Mouse (Mus musculus): ENCODE measurements at regions not wholly inside any gene's neighbourhood (a gene's known extent, or its start where the extent isn't known, plus 50 kb on each side); places are given as distances from the start of the nearest gene placed in this dataset.

- Histone ChIP-seq H3K4me2 (ENCODE audit: low read depth) (no peak overlapping the region), H3K27me3 (ENCODE audit: insufficient read depth, low read length) (no peaks in the 10 kb centered on the region), H3K36me3 (ENCODE audit: insufficient read depth) (no peaks in the 10 kb centered on the region), H3K9ac (no peak overlapping the region), H3K9me3 (ENCODE audit: low read length) (no peaks in the 10 kb centered on the region), H3K4me3 (ENCODE audit: low read depth, low read length) (no peak overlapping the region), H3K4me1 (ENCODE audit: insufficient read depth) (no peaks in the 10 kb centered on the region), H3K27ac (ENCODE audit: low read depth, low read length) (no peak overlapping the region)
- TF ChIP-seq CTCF (IDR thresholded peaks at IDR 0.05; ENCODE audit: low read depth), result no peak
- WGBS, result 24% methylated on average over 4 of the region's 4 CpGs
- no peak for ATAC-seq
- DNase-seq, result no peak
Measured at GRCm38 (mm10) chr7:83088125-83088524, 221.0 kb downstream of the Mex3b start.

GRCm38 (mm10) chr7:83089330-83089982, 222.3 kb downstream of the Mex3b start:
- ATAC-seq (peak; percentile 45), DNase-seq (no peak)
- Histone ChIP-seq H3K4me1 (ENCODE audit: insufficient read depth) (no peaks in the 10 kb centered on the region), H3K9me3 (ENCODE audit: low read length) (no peaks in the 10 kb centered on the region), H3K4me3 (ENCODE audit: low read depth, low read length) (no peak overlapping the region), H3K27me3 (ENCODE audit: insufficient read depth, low read length) (no peaks in the 10 kb centered on the region), H3K36me3 (ENCODE audit: insufficient read depth) (no peaks in the 10 kb centered on the region), H3K9ac (no peak overlapping the region), H3K4me2 (ENCODE audit: low read depth) (no peak overlapping the region), H3K27ac (ENCODE audit: low read depth, low read length) (no peak overlapping the region)
- no peak for TF ChIP-seq CTCF (IDR thresholded peaks at IDR 0.05; ENCODE audit: low read depth)
- 33% methylated on average over 8 of the region's 8 CpGs for WGBS

- WGBS, result 57% methylated on average over 8 of the region's 8 CpGs
- Histone ChIP-seq H3K4me3 (ENCODE audit: low read depth, low read length) (no peak overlapping the region), H3K4me1 (ENCODE audit: insufficient read depth) (no peaks in the 10 kb centered on the region), H3K27ac (ENCODE audit: low read depth, low read length) (no peak overlapping the region), H3K9me3 (ENCODE audit: low read length) (no peaks in the 10 kb centered on the region), H3K9ac (no peak overlapping the region), H3K27me3 (ENCODE audit: insufficient read depth, low read length) (no peaks in the 10 kb centered on the region), H3K36me3 (ENCODE audit: insufficient read depth) (no peaks in the 10 kb centered on the region), H3K4me2 (ENCODE audit: low read depth) (no peak overlapping the region)
- no peak for TF ChIP-seq CTCF (IDR thresholded peaks at IDR 0.05; ENCODE audit: low read depth)
- ATAC-seq (no peak), DNase-seq (no peak)
Measured at GRCm38 (mm10) chr7:83093923-83094355, 226.8 kb downstream of the Mex3b start.

GRCm38 (mm10) chr7:83094899-83095298, 227.8 kb downstream of the Mex3b start:
- H3K4me1 ChIP-seq (ENCODE audit: insufficient read depth), result no peaks in the 10 kb centered on the region
- no peaks in the 10 kb centered on the region for H3K9me3 ChIP-seq (ENCODE audit: low read length)
- H3K36me3 ChIP-seq (ENCODE audit: insufficient read depth), result no peaks in the 10 kb centered on the region
- no peak overlapping the region for H3K27ac ChIP-seq (ENCODE audit: low read depth, low read length)
- DNase-seq (no peak), ATAC-seq (peak; percentile 61; the same call in 1 of the 2 replicates)
- TF ChIP-seq CTCF (IDR thresholded peaks at IDR 0.05; ENCODE audit: low read depth), result no peak
- no peak overlapping the region for H3K4me2 ChIP-seq (ENCODE audit: low read depth)
- no peak overlapping the region for H3K4me3 ChIP-seq (ENCODE audit: low read depth, low read length)
- whole genome bisulfite sequencing, result 62% methylated on average over 3 of the region's 3 CpGs
- H3K9ac ChIP-seq, result no peak overlapping the region
- no peaks in the 10 kb centered on the region for H3K27me3 ChIP-seq (ENCODE audit: insufficient read depth, low read length)

- H3K9me3 ChIP-seq (ENCODE audit: low read length), result no peaks in the 10 kb centered on the region
- no peak overlapping the region for H3K4me3 ChIP-seq (ENCODE audit: low read depth, low read length)
- WGBS, result 84% methylated on average over 3 of the region's 3 CpGs
- no peak overlapping the region for H3K27ac ChIP-seq (ENCODE audit: low read depth, low read length)
- no peak for DNase-seq
- no peaks in the 10 kb centered on the region for H3K27me3 ChIP-seq (ENCODE audit: insufficient read depth, low read length)
- no peaks in the 10 kb centered on the region for H3K36me3 ChIP-seq (ENCODE audit: insufficient read depth)
- H3K4me1 ChIP-seq (ENCODE audit: insufficient read depth), result no peaks in the 10 kb centered on the region
- H3K9ac ChIP-seq, result no peak overlapping the region
- no peak for ATAC-seq
- H3K4me2 ChIP-seq (ENCODE audit: low read depth), result no peak overlapping the region
- no peak for TF ChIP-seq CTCF (IDR thresholded peaks at IDR 0.05; ENCODE audit: low read depth)
Measured at GRCm38 (mm10) chr7:83095593-83095992, 228.5 kb downstream of the Mex3b start.

- ATAC-seq (no peak), DNase-seq (no peak)
- Histone ChIP-seq H3K4me2 (ENCODE audit: low read depth) (no peak overlapping the region), H3K36me3 (ENCODE audit: insufficient read depth) (no peaks in the 10 kb centered on the region), H3K9me3 (ENCODE audit: low read length) (no peaks in the 10 kb centered on the region), H3K9ac (no peak overlapping the region), H3K27ac (ENCODE audit: low read depth, low read length) (no peak overlapping the region), H3K4me3 (ENCODE audit: low read depth, low read length) (no peak overlapping the region), H3K27me3 (ENCODE audit: insufficient read depth, low read length) (no peaks in the 10 kb centered on the region), H3K4me1 (ENCODE audit: insufficient read depth) (no peaks in the 10 kb centered on the region)
- WGBS, result 67% methylated on average over 1 of the region's 1 CpGs
- no peak for TF ChIP-seq CTCF (IDR thresholded peaks at IDR 0.05; ENCODE audit: low read depth)
Measured at GRCm38 (mm10) chr7:83104426-83104825, 237.3 kb downstream of the Mex3b start.

- Histone ChIP-seq H3K36me3 (ENCODE audit: insufficient read depth) (no peaks in the 10 kb centered on the region), H3K9ac (no peak overlapping the region), H3K9me3 (ENCODE audit: low read length) (no peaks in the 10 kb centered on the region), H3K4me1 (ENCODE audit: insufficient read depth) (no peaks in the 10 kb centered on the region), H3K27ac (ENCODE audit: low read depth, low read length) (no peak overlapping the region), H3K27me3 (ENCODE audit: insufficient read depth, low read length) (no peaks in the 10 kb centered on the region), H3K4me2 (ENCODE audit: low read depth) (no peak overlapping the region), H3K4me3 (ENCODE audit: low read depth, low read length) (no peak overlapping the region)
- no peak for TF ChIP-seq CTCF (IDR thresholded peaks at IDR 0.05; ENCODE audit: low read depth)
- ATAC-seq (no peak), DNase-seq (no peak)
Measured at GRCm38 (mm10) chr7:83105672-83106071, 238.5 kb downstream of the Mex3b start.
